Mouse (Mus musculus) lung, adult 10 weeks (tissue): Measurements from ENCODE around the gene Cntnap5c. TPM values are rescaled to one million over a fixed set of nuclear protein-coding genes. Genes with fewer than 3 reads are reported as not detected.

Experiments
- polyA plus RNA-seq: library from polyadenylated mRNA; stranded (reverse); fragments of 350-450 nt; fragmentation: Illumina TruSeq; extraction: RNeasy Lipid Tissue Mini Kit (QIAGEN cat#74804); gene quantifications from one replicate; pipeline ENCODE4 v1.2.3, GENCODE M21; 2014; ENCODE audit warnings: low read depth, low replicate concordance; ENCODE audit not compliant: insufficient read depth

Gene Cntnap5c
- not detected for polyA plus RNA-seq

DNA sequence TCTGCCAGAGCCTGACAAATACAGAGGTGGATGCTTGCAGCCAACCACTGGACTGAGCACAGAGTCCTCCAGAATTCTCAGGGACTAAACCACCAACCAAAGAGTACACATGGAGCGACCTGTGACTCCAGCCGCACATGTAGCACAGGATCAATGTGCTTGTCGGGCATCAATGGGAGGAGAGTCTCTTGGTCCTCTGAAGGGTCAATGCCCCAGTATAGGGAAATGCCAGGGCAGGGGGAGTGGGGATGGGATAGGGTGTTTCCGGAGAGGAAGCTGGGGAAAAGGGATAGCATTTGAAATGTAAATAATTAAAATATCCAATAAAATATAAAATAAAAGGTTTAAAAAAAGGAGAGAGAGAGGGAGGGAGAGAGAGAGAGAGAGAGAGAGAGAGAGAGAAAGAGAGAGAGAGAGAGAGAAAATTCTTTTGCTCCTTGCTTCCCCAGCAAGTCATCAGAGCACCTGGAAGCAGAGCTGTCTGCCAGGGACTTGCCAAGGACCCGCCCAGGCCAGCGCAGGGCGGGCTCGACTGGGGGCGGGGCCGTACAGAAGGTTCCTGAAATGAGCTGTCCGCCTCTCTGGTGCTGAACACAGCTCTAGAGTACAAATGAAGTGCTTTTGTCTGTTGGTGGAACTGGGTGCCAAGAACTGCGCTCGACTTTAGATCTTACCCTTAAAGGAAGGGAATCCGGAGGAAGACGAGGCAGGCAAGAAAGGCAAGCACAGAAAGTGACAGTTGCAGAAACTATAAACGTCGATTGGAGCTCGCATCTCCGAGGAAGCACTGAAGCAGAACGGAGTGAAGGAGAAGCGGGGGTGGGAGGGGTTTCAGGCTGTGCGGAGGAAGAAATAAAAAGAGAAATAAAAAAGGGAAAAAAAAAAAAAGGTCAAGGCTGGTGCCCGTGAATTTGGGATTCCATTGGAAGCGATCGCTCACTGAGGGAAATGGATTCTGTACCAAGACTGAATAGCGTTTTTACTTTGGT, at the start of gene Cntnap5c:
Gene Cntnap5c (plus strand): TSS at position 949 of the 989 bp plus-strand sequence.

GRCm38 (mm10) chr17:57742119-57742518, 27.3 kb upstream of the Cntnap5c start, which contains the start of gene Gm21834:
Gene Gm21834, minus strand, starts transcription at chr17:57742219.

Other genes starting within 250 kb of the Cntnap5c start
- not detected for gene Vmn2r120, start 224.1 kb upstream of the Cntnap5c start, polyA plus RNA-seq
- not detected for gene Gm21834, start 27.4 kb upstream of the Cntnap5c start, polyA plus RNA-seq